ENCODE assay signal across 14 mouse cellular contexts in genomic region chr17:29072701-29073307, GRCm38 (mm10). TPM values are rescaled to one million over a fixed set of nuclear protein-coding genes. Genes with fewer than 3 reads are reported as not detected.
DNase-seq lines count a peak whose midpoint lies in the region; ATAC-seq and TF ChIP-seq lines count a peak whose summit lies in the region.
"Had no signal": no experiment of that assay in that cellular context is flagged by ENCODE, and none has a peak within 500 bp of the region (broad histone marks: within the 10 kb centered on the region; RNA-seq: fewer than 3 reads in every experiment).

No protein-coding gene starts in this region.

- TF ChIP-seq RAD21 in CH12.LX (IDR thresholded peaks at IDR 0.05; ENCODE audit: low read depth, low read length), result no peak

- TF ChIP-seq CTCF in gastrocnemius, adult 2 months (IDR thresholded peaks at IDR 0.05), result no peak
- TF ChIP-seq CTCF in intestine, postnatal 0 days (IDR thresholded peaks at IDR 0.05; ENCODE audit: low read depth), result no peak
- TF ChIP-seq CTCF in CH12.LX (conservative IDR thresholded peaks at IDR 0.05 in 1 of 2, IDR thresholded peaks at IDR 0.05 in 1 of 2; ENCODE audit: low read depth in 2 of 2, low read length in 2 of 2), result no peak
- TF ChIP-seq CTCF in thymus, adult 2 months (IDR thresholded peaks at IDR 0.05; ENCODE audit: borderline replicate concordance, control insufficient read depth, extremely low read depth, insufficient read depth, low read length, poor library complexity), result no peak

- H3K36me3 ChIP-seq in intestine, embryonic 15.5 days, result no peaks in the 10 kb centered on the region
- H3K36me3 ChIP-seq in intestine, postnatal 0 days (ENCODE audit: control insufficient read depth, insufficient read depth), result no peaks in the 10 kb centered on the region
- peaks cover 0 to 27% of the 10 kb centered on the region in 2 experiments for H3K36me3 ChIP-seq in CH12.LX (replicated peaks in 1 of 2; ENCODE audit: control insufficient read depth in 1 of 2, insufficient read depth in 1 of 2, low read length in 1 of 2)
- H3K36me3 ChIP-seq in thymus, adult 2 months (ENCODE audit: control insufficient read depth, insufficient read depth, low read length), result no peaks in the 10 kb centered on the region
- H3K36me3 ChIP-seq: forebrain, embryonic 15.5 days; hindbrain, embryonic 15.5 days; kidney, embryonic 15.5 days had no signal

- peak overlapping the region; percentile 19; the same call in 1 of the 2 replicates for H3K4me3 ChIP-seq in gastrocnemius, adult 2 months
- H3K4me3 ChIP-seq in intestine, embryonic 15.5 days (replicated peaks), result no peak overlapping the region
- H3K4me3 ChIP-seq in intestine, postnatal 0 days (ENCODE audit: low read depth, low read length), result no peak overlapping the region
- H3K4me3 ChIP-seq in CH12.LX (replicated peaks in 1 of 3; ENCODE audit: low read depth in 2 of 3, low read length in 2 of 3, poor library complexity in 1 of 3), result no peak overlapping the region
- H3K4me3 ChIP-seq in thymus, adult 2 months (ENCODE audit: control insufficient read depth, insufficient read depth, low read length), result no peak overlapping the region
- H3K4me3 ChIP-seq: forebrain, embryonic 15.5 days; hindbrain, embryonic 15.5 days; kidney, embryonic 15.5 days had no signal

- peaks cover 16% of the 10 kb centered on the region; the same call in 1 of the 2 replicates for H3K4me1 ChIP-seq in intestine, embryonic 15.5 days (replicated peaks)
- no peaks in the 10 kb centered on the region for H3K4me1 ChIP-seq in intestine, postnatal 0 days (replicated peaks; ENCODE audit: control insufficient read depth, insufficient read depth, low read length)
- H3K4me1 ChIP-seq in CH12.LX (ENCODE audit: control insufficient read depth in 1 of 2, insufficient read depth in 2 of 2), result peaks cover 40 to 86% of the 10 kb centered on the region in 2 experiments
- peaks cover 7% of the 10 kb centered on the region; the same call in 1 of the 2 replicates for H3K4me1 ChIP-seq in thymus, adult 2 months (replicated peaks; ENCODE audit: control insufficient read depth, insufficient read depth, low read length)
- H3K4me1 ChIP-seq: hindbrain, embryonic 15.5 days had no signal

- DNase-seq in gastrocnemius, adult 2 months, result no peak
- DNase-seq in gastrocnemius, adult 18-20 months (ENCODE audit: low spot score), result no peak
- DNase-seq in CH12.LX (ENCODE audit: extremely low read depth), result no peak
- peak; percentile 52 for DNase-seq in induced T-regulatory cell, adult 2 months (ENCODE audit: low read depth)
- no peak for DNase-seq in adrenal gland, postnatal 36 days
- DNase-seq in thymus, adult 2 months, result no peak
- DNase-seq: cerebellum, postnatal 10 days; gastrocnemius, postnatal 14 days had no signal

- H3K4me2 ChIP-seq in intestine, embryonic 15.5 days (replicated peaks), result peak overlapping the region; percentile 37
- H3K4me2 ChIP-seq in intestine, postnatal 0 days (replicated peaks; ENCODE audit: low read depth), result no peak overlapping the region
- peak overlapping the region; percentile 39 for H3K4me2 ChIP-seq in CH12.LX (ENCODE audit: insufficient read depth, low read depth, poor library complexity, severe bottlenecking)
- H3K4me2 ChIP-seq: forebrain, embryonic 15.5 days; hindbrain, embryonic 15.5 days; kidney, embryonic 15.5 days had no signal

- 14% methylated on average over 11 of the region's 11 CpGs for WGBS in intestine, embryonic 15.5 days
- whole genome bisulfite sequencing in intestine, postnatal 0 days, result 19% methylated on average over 11 of the region's 11 CpGs
- WGBS in thymus, adult 2 months, result 70% methylated on average over 11 of the region's 11 CpGs

- H3K27me3 ChIP-seq in intestine, embryonic 15.5 days (replicated peaks), result no peaks in the 10 kb centered on the region
- no peaks in the 10 kb centered on the region for H3K27me3 ChIP-seq in intestine, postnatal 0 days (replicated peaks; ENCODE audit: control insufficient read depth, insufficient read depth, low read length)
- H3K27me3 ChIP-seq in CH12.LX (replicated peaks), result no peaks in the 10 kb centered on the region
- no peaks in the 10 kb centered on the region; the same call in 1 of the 2 replicates for H3K27me3 ChIP-seq in thymus, adult 2 months (ENCODE audit: control insufficient read depth, insufficient read depth, low read length)
- H3K27me3 ChIP-seq: forebrain, embryonic 15.5 days; hindbrain, embryonic 15.5 days; kidney, embryonic 15.5 days had no signal

- no peaks in the 10 kb centered on the region for H3K79me2 ChIP-seq in CH12.LX (replicated peaks; ENCODE audit: control insufficient read depth, extremely low read depth, insufficient read depth, poor library complexity, severe bottlenecking)

- no peaks in the 10 kb centered on the region for H3K9me3 ChIP-seq in intestine, embryonic 15.5 days
- H3K9me3 ChIP-seq in intestine, postnatal 0 days (ENCODE audit: control insufficient read depth), result no peaks in the 10 kb centered on the region
- H3K9me3 ChIP-seq in CH12.LX (replicated peaks; ENCODE audit: low read length), result no peaks in the 10 kb centered on the region
- H3K9me3 ChIP-seq: forebrain, embryonic 15.5 days; hindbrain, embryonic 15.5 days; kidney, embryonic 15.5 days had no signal

- no peak for TF ChIP-seq EP300 in CH12.LX (IDR thresholded peaks at IDR 0.05; ENCODE audit: low read length)

- dilution Hi-C loops in CH12.LX (cut with MboI; ENCODE audit: extremely low pct_ligation_motif_present, extremely low pct_unique_long_range_greater_than_20kb, low sequenced_read_pairs), result no loop called here

- in situ Hi-C loops in CH12.LX (cut with MboI; ENCODE audit: low pct_ligation_motif_present, low pct_unique_long_range_greater_than_20kb, low sequenced_read_pairs), result no loop called here

- intact Hi-C loops in gastrocnemius, adult 2 months (cut with DNase I), result no loop called here

- peak overlapping the region; percentile 64 for H3K27ac ChIP-seq in gastrocnemius, adult 2 months
- no peak overlapping the region for H3K27ac ChIP-seq in intestine, embryonic 15.5 days
- no peak overlapping the region for H3K27ac ChIP-seq in intestine, postnatal 0 days (ENCODE audit: low read depth, low read length)
- peak overlapping the region; percentile 76 for H3K27ac ChIP-seq in CH12.LX (ENCODE audit: insufficient read depth, low read depth)
- no peak overlapping the region for H3K27ac ChIP-seq in thymus, adult 2 months (ENCODE audit: control insufficient read depth, insufficient read depth, low read length)
- H3K27ac ChIP-seq: forebrain, embryonic 15.5 days; hindbrain, embryonic 15.5 days; kidney, embryonic 15.5 days had no signal

- TF ChIP-seq POLR2A in CH12.LX (IDR thresholded peaks at IDR 0.05; ENCODE audit: low read depth, low read length), result 0 out of 2 replicates have a peak, but pooled peaks have one; percentile 30
- TF ChIP-seq POLR2A in thymus, adult 2 months (IDR thresholded peaks at IDR 0.05; ENCODE audit: control insufficient read depth, extremely low read depth, insufficient read depth, low read length, poor library complexity), result no peak

- H3K9ac ChIP-seq in intestine, embryonic 15.5 days, result no peak overlapping the region
- H3K9ac ChIP-seq in intestine, postnatal 0 days (ENCODE audit: low read depth, low read length), result no peak overlapping the region
- peak overlapping the region; percentile 42 for H3K9ac ChIP-seq in CH12.LX (ENCODE audit: insufficient read depth, low read depth)
- H3K9ac ChIP-seq: forebrain, embryonic 15.5 days; hindbrain, embryonic 15.5 days; kidney, embryonic 15.5 days had no signal

- ATAC-seq in intestine, embryonic 15.5 days, result peak; percentile 37; the same call in 1 of the 2 replicates
- no peak for ATAC-seq in intestine, postnatal 0 days
- ATAC-seq: forebrain, embryonic 15.5 days had no signal

TF ChIP-seq in CH12.LX, 34 proteins besides CTCF, POLR2A, EP300 and RAD21:
- no peak for TF ChIP-seq TBP (conservative IDR thresholded peaks at IDR 0.05; ENCODE audit: low read depth, low read length)
- peak; percentile 77; the same call in 1 of the 2 replicates for TF ChIP-seq MEF2A (IDR thresholded peaks at IDR 0.05; ENCODE audit: borderline replicate concordance, low read depth, low read length)
- no peak for TF ChIP-seq JUND (conservative IDR thresholded peaks at IDR 0.05; ENCODE audit: low read depth, low read length)
- peak; percentile 6; the same call in 1 of the 2 replicates for TF ChIP-seq IRF4 (IDR thresholded peaks at IDR 0.05; ENCODE audit: low read depth, low read length)
- TF ChIP-seq JUN (IDR thresholded peaks at IDR 0.05; ENCODE audit: insufficient read depth, low read depth, low read length), result no peak

RNA-seq across cellular contexts. Expression of gene Cdkn1a, which starts 18.0 kb away (rescaled TPM):
- 100 to 1,000 TPM in 1 of 2 experiments, 10 to 100 TPM in 1; 32.6 to 103 TPM for total RNA-seq in gastrocnemius, adult 2 months (2021)
- 10 to 100 TPM; 31.9 to 63.3 TPM for total RNA-seq in gastrocnemius, adult 18-20 months (2021)
- 92.2 and 98.3 TPM in 2 replicates for polyA plus RNA-seq in intestine, embryonic 15.5 days (2015; fragmentation: Nextera tagmentation; extraction: Ambion mirVana)
- polyA plus RNA-seq in intestine, postnatal 0 days (2015; fragmentation: Nextera tagmentation; extraction: Ambion mirVana), result 74.9 and 88.3 TPM in 2 replicates
- total RNA-seq in CH12.LX (2012; rRNA removed), result 25.3 and 37.5 TPM in 2 replicates
- total RNA-seq in CH12.LX (2014; rRNA removed), result 9.1 and 10.6 TPM in 2 replicates
- polyA plus RNA-seq in CH12.LX (2012; ENCODE audit: insufficient read length, low read depth), result 55.0 and 59.1 TPM in 2 replicates
- 10 to 100 TPM; 22.1 to 78.4 TPM for total RNA-seq in adrenal gland, postnatal 36 days (2021)
- 28.4 and 31.1 TPM in 2 replicates for polyA plus RNA-seq in thymus, adult 2 months (2012; rRNA removed)

RNA-seq across cellular contexts. Expression of gene Srsf3, which starts 40.4 kb away (rescaled TPM):
- 10 to 100 TPM; 38.8 to 55.6 TPM for total RNA-seq in gastrocnemius, adult 2 months (2021)
- total RNA-seq in gastrocnemius, adult 18-20 months (2021), result 10 to 100 TPM; 37.4 to 48.6 TPM
- 485 and 544 TPM in 2 replicates for polyA plus RNA-seq in intestine, embryonic 15.5 days (2015; fragmentation: Nextera tagmentation; extraction: Ambion mirVana)
- 257 TPM in 2 replicates for polyA plus RNA-seq in intestine, postnatal 0 days (2015; fragmentation: Nextera tagmentation; extraction: Ambion mirVana)
- total RNA-seq in CH12.LX (2012; rRNA removed), result 171 and 266 TPM in 2 replicates
- 380 and 479 TPM in 2 replicates for total RNA-seq in CH12.LX (2014; rRNA removed)
- polyA plus RNA-seq in CH12.LX (2012; ENCODE audit: insufficient read length, low read depth), result 687 and 712 TPM in 2 replicates
- 100 to 1,000 TPM; 147 to 148 TPM for total RNA-seq in adrenal gland, postnatal 36 days (2021)
- 544 TPM in 2 replicates for polyA plus RNA-seq in thymus, adult 2 months (2012; rRNA removed)

RNA-seq across cellular contexts. Expression of gene Rab44, which starts 41.1 kb away (rescaled TPM):
- under 1 TPM in 1 of 2 experiments, not detected in 1; 0.59 TPM for total RNA-seq in gastrocnemius, adult 2 months (2021)
- total RNA-seq in gastrocnemius, adult 18-20 months (2021), result under 1 TPM; 0.31 to 0.34 TPM
- 0.53 and 0.61 TPM in 2 replicates for polyA plus RNA-seq in intestine, embryonic 15.5 days (2015; fragmentation: Nextera tagmentation; extraction: Ambion mirVana)
- polyA plus RNA-seq in intestine, postnatal 0 days (2015; fragmentation: Nextera tagmentation; extraction: Ambion mirVana), result 0.20 TPM in 2 replicates
- total RNA-seq in CH12.LX (2012; rRNA removed), result 0.17 and 0.34 TPM in 2 replicates
- total RNA-seq in CH12.LX (2014; rRNA removed), result 0.12 TPM in 1 of 2 replicates, not detected in the other
- polyA plus RNA-seq in CH12.LX (2012; ENCODE audit: insufficient read length, low read depth), result 0.30 TPM in 1 of 2 replicates, not detected in the other
- total RNA-seq in adrenal gland, postnatal 36 days (2021), result under 1 TPM; 0.20 to 0.50 TPM
- 8.3 and 8.9 TPM in 2 replicates for polyA plus RNA-seq in thymus, adult 2 months (2012; rRNA removed)
- total RNA-seq: left cerebral cortex, postnatal 14 days had no signal

Comparison
In these comparisons a context has a peak if more than half of its experiments do, and no peak if none do; other contexts are left out.
1. H3K27ac ChIP-seq: peak in gastrocnemius, adult 2 months (single experiment) and CH12.LX (single experiment); none in intestine, embryonic 15.5 days (single experiment), intestine, postnatal 0 days (single experiment) and thymus, adult 2 months (single experiment).